Mouse (Mus musculus): ENCODE data around the gene Ctnnd1.
A peak's percentile ranks its signal among the peaks of the same experiment; 100 is the strongest.

GRCm38 (mm10) chr2:84670569-84670933 is 20.0 kb upstream of the Ctnnd1 start, which contains the start of gene Selenoh:
- TF ChIP-seq CTCF (IDR thresholded peaks at IDR 0.05; ENCODE audit: low read depth) (no peak), EP300 (optimal IDR thresholded peaks at IDR 0.05) (peak; percentile 24)
